Mouse (Mus musculus): Measurements from ENCODE around the gene Gpr137.
"Not testable (repeated sequence)": the region's sequence is repeated elsewhere in the genome, so short reads cannot be mapped to it uniquely, and the experiment has no call there.

Gpr137 gene

DNA sequence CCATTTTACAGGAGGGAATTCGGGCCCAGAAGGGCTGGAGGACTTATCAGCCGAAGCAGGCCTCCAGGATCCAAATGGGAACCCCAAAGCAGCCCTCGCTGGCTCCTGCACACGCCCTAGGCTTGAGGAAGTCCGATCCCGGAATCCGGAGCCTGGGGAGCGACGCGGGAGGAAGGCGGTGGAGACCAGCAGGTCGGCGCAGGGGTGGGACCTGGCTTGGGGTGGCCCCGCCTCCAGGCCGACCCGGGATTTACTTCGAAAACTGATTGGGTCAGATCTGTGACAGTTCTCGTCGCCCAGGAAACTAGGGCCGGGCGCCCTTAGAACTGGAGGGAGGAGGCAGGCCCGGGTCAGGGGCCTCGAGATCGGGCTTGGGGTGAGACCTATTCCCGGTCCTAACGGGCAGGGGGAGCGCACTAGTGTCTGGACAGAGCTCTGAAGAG is at the start of gene Gpr137:
TSS of gene Gpr137 (minus strand) at position 232 of the 443 bp plus-strand sequence.
- DNase-seq (ENCODE audit: low spot score) = peak; percentile 92

DNA sequence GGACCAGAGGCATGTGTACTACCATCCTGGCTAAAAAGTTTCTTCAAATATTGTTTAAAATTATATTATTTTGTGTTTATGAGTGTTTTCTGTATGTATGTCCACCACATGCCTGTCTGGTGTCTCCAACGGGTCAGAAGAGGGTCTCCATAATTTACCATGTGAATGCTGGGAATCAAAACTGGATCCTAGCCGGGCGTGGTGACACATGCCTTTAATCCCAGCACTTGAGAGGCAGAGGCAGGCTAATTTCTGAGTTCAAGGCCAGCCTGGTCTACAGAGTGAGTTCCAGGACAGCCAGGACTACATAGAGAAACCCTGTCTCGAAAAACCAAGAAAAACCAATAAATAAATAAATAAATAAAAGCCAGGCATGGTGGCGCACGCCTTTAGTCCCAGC is 48.9 kb upstream of the Gpr137 start:
- not testable (repeated sequence) for DNase-seq (ENCODE audit: low spot score)

DNA sequence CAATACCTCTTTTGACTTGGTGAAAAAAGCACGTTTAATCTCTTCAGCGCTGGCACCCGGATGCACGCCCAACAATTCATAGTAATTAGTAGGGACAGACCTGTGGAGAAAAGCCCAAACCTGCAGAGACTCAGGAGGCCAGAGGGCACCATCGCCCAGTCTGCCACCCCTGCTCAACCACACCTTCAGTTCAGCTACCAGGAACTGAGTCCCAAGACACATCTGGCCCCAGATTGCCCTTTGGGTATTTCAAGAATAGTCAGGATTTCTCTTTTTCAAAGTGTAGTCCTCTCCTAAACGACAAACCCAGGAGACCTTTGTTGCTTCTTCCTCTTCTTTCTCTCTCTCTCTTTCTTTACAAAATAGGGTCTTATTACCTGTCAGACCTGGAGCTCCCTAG is 48.4 kb upstream of the Gpr137 start:
- no peak for DNase-seq (ENCODE audit: low spot score)

DNA sequence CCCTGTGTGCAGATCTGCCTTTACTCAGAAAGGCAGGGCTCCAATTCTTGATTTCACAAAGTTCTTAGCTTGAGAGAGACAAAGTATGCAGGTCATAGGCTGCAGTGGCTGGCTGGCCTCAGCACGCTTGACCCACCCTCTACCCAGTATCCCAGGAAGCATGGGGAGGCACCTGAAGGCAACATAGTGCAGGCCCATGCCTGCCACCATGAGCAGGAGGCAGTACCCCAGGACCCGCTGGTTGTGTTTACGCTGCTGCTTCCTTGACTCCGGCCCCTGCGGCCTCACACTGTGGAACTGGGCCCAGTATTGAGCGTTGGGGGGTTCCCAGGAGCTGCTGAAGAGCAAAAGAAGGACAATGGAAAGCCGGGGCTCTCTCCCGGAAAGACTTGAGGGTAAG is 47.0 kb upstream of the Gpr137 start:
- no peak for DNase-seq (ENCODE audit: low spot score)

DNA sequence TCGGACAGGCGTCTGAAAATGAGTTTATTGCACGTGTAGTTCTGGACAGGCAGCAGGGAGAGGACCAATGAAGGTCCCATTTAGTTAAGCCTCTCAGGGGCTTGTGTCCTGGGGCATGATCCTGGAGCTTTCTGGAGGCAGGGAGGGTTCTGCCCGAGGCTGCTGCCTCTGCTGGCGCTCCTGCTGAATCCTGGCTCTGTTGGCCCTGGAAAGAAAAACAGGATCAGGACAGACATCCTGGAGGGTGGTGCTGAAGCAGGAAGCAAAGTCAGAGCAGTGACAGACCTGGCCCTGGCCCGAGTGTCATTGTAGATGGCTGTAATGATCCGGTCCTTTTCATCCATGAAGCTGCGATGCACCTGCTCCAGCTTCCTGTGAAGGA is 45.6 kb upstream of the Gpr137 start:
- DNase-seq (ENCODE audit: low spot score) = no peak

DNA sequence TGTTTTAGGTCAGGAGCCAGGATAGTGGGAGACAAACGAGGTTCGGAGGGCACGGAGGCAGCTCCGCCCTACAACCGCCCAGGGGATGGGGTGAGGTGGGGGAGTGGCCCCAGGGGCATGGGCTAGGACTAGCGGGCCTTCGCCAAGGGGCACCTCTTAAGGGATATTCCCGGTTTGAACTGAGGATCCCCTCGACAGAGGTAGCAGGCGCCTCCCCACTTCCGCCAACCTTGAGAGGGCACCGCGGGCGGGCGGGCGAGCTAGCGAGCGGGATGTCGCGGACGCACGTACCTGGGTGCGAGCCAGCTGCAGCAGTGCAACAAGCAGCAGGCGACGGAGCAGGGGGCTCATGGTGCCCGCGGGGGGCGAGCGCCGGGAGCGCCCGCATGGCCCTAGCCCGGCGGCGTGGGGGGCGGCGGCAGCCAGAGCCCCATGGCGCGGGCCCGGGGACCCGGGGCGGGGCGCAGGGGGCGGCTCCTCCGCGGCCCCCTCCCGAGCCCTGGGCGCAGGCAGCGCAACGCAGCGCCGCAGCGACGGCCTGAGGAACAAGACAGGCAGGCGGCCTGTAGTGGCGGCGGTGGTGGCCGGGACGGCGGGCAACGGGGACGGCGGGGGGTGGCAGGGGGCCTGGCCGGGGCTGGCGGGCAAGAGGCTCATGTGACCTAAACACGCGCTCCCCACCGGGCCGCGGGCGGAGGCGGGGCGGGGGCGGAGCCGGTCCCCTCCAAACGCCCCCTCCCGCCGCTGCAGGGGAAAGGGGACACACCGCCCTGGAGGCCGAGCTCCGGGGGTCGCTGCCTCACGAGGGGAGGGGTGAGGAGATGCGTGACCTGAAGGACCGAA is 45.0 kb upstream of the Gpr137 start, which contains the start of gene Vegfb:
TSS of gene Vegfb (minus strand) at position 591 of the 843 bp plus-strand sequence.
- DNase-seq (ENCODE audit: low spot score) = no peak

DNA sequence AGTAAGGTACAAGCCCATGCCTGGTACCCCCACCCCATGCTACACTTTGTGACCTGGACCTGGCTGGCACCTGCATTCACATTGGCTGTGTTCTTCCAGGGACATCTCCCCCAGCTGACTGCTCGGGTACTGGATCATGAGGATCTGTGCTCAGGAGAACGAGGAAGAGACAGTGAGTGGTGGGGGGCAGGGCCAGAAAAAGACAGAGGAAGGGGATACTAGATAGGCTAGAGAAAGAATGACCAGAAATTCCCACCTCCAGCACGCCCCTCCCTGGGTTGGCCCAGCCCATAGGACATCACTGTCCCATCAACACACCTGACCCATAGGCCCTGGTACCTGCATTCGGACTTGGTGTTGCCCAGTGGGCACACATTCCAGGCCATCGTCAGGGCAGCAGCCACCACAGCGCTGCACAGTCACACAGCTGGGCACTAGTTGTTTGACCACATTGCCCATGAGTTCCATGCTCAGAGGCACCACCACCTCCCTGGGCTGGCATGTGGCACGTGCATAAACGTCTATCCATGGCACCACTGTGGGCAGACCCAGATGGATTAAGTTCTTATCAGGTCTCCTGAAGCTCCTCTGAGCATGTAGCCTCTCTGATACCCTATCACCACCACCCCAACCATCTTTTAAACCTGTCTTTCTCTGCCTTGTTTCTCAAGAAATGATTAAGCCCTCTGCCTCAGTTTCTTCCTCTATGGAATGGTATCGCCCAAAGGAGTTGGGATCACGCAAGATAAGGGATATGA is 43.9 kb upstream of the Gpr137 start:
- no peak for DNase-seq (ENCODE audit: low spot score)

DNA sequence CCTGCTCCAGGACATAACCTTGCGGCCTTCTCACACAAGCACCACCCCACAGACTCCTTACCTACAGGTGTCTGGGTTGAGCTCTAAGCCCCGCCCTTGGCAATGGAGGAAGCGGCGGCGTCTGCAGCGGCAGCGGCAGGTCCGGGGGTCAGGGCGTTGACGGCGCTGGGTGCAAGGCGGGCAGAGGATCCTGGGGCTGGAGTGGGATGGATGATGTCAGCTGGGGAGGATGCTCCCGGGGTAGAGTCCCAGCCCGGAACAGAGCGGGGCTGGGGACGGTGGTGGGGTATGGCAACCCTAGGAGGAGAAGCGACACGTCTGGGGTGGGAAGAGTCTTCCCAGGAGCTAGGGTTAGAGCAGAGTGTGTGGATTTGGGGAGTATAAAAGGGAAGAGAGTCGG is 43.0 kb upstream of the Gpr137 start:
- DNase-seq (ENCODE audit: low spot score) = no peak

DNA sequence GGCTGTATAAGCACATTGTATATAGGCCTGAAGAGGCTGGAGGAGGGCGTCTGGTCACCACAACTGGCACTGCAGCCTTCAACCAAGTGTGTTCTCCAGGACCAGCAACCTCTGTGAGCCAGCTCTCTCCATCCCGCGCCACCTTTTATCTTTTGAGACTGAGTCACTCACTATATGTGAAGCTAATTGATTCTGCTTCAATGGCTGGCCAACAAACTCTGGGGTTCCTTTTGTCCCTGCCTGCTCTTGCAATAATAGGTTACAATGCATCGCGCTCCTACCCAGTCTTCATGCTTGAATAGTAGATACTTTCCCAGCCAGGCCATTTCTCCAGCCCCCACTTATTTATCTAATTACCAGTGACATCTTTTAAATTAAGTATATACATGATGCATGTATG is 41.3 kb upstream of the Gpr137 start:
- no peak for DNase-seq (ENCODE audit: low spot score)

DNA sequence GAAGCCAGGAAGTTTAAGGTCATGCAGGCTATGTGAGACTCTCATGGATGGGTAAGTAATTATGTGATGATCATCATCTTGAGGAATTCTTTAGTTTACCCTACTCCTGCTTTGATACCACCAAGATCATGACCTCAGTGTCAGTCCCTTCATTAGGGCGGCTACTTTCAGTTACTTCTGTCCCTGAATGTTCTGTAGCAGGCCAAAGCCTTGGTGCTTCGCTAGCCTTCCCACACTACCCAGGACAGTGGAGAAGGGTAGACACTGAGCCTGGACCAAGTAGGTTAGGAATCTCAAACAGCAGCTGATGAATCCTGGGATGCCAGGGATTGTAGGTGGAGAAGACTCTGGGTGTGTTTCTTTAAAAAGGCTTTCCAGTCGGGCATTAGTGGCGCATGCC is 39.2 kb upstream of the Gpr137 start:
- DNase-seq (ENCODE audit: low spot score) = no peak

DNA sequence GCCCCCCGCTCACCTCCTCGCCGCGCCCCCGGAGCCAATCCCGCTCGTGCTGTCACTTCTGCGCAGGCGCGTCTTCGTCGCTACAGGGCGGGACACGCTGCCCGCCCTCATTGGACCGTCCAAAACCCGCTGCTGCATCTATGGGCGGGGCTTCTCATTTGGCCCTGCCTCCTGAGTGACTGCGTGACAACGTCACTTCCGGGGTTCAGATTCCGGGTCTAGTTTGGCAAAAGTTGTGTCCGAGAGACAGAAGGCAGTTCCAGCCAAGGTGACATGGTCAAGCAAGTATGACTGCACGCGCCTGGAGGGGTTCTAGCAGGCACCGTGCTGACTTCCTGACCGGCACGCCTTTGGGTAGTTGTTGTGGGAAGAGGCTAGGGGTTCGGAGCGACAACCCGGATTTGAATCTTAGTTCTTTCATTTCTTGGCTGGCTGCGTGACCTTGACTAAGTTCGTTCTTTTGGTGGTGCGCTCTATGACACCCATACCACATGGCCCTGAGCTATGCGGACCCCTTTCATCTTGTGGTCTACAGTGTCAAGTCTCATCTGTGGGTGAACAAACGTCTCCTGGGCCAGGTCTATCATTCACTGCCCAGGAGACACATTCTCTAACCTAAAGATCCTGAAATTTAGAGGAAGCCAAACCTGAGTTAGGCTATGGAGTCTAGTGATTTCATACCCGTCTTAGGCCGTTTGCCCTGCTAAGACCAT is 38.3 kb upstream of the Gpr137 start, which contains the start of gene Fkbp2:
TSS of gene Fkbp2 (minus strand) at position 121 of the 713 bp plus-strand sequence.
- peak; percentile 98 for DNase-seq (ENCODE audit: low spot score)

DNA sequence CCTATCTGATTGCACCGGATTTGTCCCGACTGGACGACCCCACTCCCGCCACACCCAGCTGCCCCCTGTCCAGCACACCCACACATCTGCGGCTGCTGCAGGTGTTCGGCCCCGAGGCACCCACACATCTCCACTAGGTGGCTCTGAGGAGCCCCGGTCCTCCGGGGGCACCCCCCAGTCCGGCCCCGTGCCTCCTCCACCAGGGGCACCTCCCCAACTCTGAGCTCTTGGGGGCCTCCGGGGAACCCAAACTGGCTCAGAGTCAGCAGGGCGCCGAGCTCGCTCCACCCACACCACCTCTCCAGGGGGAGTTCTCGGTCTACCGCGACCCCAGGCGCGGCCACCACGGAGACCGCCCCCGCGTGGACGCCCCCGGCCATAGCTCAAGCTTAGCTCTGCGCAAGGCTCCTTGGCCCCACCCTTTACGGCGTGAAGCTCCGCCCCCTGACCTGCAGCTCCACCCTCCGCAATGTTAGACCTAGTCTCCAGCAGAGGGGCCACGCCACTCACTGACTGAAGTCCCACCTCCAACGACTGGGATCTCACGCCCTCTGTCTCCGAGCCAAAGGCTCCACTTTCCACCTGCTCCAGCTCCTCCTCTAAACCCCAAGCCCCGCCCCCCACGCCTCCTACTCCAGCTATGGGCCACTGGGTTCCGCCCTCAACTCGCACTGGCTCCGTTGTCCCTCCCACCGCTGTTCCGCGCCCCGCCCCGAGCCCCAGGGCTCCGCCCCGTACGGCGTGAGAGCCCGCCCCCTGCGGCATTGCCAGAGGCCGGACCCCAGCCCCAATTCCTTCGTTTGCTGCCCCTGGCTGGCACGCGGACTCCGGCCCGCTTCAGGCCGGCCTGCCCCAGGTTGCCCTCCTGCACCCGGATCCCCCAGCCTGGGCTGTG is 37.5 kb upstream of the Gpr137 start:
- DNase-seq (ENCODE audit: low spot score) = peak; percentile 98

DNA sequence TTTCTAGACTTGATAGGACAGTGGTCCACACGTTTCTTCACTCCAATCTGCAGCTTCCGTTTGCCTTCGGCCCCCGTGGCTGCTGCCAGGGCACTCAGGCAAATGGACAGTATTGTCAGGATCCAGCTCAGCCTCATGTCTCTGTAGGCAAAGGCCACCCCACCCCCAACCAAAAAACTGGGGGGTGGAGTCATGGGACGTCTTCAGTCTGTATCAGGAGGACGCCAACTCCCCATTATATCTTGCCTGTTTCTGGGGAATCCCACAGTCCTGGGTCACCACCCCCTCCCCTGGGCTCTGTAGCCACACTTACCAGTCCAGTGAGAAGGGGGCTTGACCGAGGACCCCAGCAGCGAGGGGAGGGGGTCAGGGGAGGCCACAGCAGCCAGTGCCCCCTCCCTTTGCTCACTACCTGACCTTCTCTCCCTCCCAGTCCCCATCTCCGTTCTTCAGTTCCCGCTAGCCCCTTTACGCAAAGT is 36.8 kb upstream of the Gpr137 start:
- no peak for DNase-seq (ENCODE audit: low spot score)

DNA sequence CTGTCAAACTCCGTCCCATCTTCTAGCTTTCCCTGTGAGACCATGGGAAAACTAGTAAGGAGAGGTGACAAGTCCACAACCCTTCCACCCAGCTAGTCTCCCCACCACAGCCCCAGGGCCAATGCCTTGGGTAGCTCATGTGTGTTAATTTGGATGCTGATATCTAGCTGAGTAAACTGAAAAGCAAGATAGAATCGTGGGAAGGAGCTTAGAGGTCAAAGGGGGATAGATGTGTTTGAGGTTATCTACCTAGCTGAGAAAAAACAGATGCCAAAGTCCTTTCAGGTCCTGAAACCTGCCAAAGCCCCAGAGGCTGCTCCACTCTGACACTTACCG is 36.3 kb upstream of the Gpr137 start:
- no peak for DNase-seq (ENCODE audit: low spot score)

DNA sequence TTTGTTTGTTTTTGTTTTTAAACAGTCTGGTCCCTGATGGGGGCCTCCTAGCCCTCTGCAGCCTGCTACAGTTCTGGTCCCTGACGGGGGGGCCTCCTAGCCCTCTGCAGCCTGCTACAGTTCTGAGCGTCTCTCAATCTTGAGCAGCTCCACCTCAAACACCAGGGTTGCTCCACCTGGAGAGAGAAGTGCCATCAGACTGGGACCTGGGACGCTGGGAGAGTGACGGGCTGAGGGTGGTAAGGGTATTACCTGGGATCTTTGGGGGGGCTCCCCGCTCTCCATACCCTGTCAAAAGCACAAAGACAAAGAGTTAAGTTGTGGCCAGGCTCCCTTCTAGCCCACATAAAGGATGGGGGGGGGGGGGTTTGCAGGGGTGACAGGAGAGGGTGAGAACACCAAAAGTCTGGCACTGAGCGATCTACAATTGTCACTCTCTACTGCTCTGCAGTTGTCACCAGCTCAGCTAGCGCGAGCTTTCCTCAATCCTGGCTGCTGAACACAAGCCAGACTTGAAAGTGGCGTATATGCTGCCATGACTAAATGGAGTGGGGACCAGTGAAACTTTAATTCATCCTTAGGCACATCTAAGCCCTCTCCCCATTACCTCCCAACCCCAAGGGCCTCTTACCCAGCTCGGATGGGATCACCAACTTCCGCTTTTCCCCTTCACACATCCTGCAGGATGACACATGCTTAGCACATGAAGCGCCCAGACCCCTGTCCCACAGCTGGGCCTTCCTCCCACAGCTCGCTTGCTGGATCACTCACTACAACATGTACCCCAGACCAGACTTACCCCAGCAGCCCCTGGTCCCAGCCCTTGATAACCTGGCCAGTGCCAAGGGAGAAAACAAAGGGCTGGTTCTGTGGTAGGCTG is 35.7 kb upstream of the Gpr137 start:
- DNase-seq (ENCODE audit: low spot score) = no peak

DNA sequence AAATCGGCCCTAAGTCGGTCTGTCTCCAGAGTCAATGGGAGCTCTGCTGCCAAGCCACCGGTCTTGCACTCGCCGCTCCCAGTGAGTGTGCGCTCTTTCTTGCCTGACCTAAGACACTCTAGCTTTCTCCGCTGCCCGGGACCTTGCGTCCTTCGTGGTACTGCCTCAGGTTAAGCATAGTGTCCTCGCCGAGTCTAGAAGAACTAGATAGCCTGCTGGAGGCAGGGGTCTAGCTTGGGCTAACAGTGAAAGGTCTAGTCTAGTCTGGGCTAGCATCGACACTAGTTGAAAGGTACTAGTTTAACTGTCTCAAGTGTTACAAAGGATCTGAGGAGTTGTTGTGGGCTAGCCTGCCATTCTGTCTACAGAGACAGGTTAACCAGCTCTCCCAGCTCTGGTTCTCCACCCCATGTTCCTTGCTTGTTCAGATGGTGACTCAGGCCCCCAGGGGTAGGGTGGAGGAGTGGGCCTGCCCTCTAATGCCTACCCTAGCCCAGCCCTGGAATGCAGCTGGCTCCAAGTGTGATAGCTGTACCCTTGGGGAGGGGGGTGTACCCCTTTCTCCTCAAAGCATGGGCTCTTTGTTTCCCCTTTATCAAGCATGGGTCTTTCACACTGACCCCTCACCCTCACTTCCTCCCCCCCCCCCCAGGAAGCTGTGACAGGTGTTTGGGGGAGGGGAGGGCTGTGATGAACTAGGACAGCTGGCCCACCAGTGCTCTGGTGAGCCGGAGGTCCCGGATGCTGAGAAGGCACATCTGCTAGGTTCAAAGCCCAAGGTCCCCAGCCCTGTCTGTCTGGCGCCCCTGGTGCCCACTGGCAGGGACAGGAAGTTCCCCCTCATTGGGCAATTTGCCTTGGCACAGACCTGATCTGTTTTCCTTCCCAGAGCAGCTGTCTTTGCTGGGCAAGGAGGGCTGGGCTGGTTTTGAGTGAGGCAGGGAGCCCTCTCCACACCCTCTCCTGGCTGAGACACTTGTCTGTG is 33.5 kb upstream of the Gpr137 start, which contains the start of gene Plcb3:
TSS of gene Plcb3 (minus strand) at position 934 of the 985 bp plus-strand sequence.
- DNase-seq (ENCODE audit: low spot score) = no peak

DNA sequence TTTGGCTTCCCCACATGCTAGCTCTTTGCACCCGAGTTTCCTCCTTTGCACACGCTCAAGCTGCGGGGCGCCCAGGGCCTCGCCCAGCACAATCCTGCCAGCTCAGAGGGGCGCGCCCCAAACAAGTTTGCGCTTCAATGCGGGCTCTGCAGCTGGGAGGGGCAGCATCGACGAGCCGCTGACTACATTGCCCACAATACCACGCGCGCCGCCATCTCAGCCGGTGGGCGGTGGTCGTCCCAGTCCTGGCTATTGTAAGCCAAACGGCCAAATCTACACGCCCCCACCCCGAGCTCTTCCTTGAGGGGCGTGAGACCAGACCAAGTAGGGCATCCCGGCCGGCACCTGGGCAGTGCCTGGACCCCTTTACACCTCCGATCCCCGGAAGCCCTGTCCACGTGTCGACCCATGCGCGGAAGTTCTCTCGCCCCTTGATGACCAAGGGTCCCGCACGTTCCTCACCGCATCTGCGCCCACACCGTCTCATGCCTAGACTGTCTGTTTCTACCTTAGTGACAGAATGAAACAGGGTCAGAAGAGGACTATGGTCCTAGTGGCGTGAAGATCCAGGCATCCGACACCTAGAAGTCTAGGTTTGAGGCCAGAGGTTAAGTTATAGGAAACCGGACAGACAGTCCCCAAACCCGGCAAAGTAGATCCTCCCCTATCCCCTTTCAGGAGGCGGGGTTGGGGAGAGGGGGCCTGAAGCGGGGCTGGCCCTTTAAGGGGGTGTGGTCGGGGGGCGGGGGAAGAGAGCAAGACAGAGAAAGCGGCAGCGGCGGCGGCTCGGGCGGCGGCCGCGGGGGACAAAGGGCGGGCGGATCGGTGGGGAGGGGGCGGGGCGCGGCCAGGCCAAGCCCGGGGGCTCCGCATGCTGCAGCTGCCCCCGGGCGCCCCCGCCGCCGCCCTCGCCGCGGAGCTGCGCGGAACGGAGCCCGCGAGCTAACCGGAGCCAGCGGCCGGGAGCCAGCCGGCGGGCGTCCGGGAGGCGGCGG is 32.2 kb upstream of the Gpr137 start, which contains the start of gene Ppp1r14b:
TSS of gene Ppp1r14b (plus strand) at position 758 of the 995 bp plus-strand sequence.
- DNase-seq (ENCODE audit: low spot score) = no peak

Data from left cerebral cortex, adult 11 months (tissue).